Mouse (Mus musculus) mouse embryonic stem cell (cell line): ENCODE results near the gene Tcf3.

Source experiments
- in situ Hi-C, 2 experiments: fragments of 300-500 bp; cut with MboI; formaldehyde crosslinking; loops; 1 replicate in 1 of 2; 3 replicates in 1 of 2; pipeline ENCODE4 v1.14.3; 2019 to 2020; ENCODE audit warnings: low sequenced_read_pairs in 2 of 2, low pct_unique_long_range_greater_than_20kb in 1 of 2, mixed read lengths in 1 of 2; ENCODE audit not compliant: unreplicated experiment in 1 of 2

Gene Tcf3

DNA sequence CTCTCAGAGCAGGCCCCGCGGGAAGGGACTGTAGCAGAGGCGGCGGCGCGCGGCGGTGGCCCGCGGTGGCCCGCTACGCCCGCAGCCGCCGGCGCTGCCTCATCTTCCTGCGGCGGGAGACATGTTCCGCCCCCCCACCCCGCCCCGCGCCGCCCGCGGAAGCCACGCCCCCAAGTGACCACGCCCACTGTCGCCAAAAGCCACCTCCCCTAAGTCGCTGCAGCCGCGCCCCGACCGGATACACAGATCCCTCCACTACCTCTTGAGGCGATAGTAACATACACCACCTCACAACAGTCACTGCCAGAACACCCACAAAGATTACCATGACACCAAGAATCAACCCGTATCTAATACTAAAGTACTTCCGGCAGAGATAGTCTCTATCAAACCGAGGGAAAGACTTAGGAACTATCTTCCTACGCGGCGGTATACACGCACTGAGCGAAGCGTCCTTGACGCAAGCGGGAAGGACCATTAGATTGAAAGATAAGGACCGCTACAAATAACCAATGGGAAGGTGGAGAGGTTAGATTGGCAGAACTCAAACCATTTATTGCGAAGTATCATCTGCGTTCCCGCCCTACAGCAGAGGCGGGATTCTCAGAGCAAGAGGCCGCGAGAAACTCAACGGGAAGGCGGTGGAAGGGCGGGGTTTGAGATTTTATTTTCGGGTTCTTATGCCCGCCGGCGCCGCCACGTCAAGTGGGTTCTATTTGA is at the start of gene Tcf3:
Gene Tcf3 (minus strand): TSS at position 135 of the 720 bp plus-strand sequence.
- in situ Hi-C loops, result no loop called here

GRCm38 (mm10) chr10:80481002-80481401 is 47.6 kb upstream of the Tcf3 start:
- in situ Hi-C loops, result no loop called here

GRCm38 (mm10) chr10:80478531-80478930 is 45.1 kb upstream of the Tcf3 start:
- in situ Hi-C loops, result no loop called here

DNA sequence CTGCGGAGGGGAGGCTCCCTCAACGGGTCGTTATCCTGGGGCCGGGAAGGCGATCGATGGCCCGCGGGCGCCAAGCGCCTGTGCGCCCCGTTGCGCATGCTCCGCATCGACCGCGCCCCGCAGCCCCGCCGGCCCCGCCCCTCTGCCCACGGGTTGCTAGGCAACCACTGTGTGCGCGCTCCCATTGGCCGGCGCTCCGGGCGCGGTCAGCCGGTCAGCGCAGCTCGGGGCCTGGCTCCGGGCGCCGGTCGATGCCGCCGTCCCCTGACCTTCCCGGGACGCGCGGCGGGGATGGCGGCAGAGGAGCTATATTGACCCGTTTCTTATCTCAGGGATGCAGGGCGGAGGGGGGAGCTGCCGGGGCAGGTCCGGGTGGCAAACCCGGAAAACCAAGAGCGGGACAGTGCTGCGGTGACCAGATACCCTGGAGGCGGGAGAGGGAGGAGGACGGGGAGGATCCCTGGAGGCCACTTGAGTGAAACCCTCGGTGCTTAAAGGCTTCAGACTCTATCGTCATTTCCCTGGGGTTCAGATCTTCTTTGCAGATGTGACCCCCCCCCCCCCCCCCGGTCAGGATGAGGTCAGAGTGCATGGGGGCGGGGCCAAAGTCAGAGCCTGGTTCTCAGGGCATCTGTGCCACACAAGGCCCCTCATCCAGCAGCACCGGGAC is 42.0 kb upstream of the Tcf3 start:
- in situ Hi-C loops, result no loop called here

DNA sequence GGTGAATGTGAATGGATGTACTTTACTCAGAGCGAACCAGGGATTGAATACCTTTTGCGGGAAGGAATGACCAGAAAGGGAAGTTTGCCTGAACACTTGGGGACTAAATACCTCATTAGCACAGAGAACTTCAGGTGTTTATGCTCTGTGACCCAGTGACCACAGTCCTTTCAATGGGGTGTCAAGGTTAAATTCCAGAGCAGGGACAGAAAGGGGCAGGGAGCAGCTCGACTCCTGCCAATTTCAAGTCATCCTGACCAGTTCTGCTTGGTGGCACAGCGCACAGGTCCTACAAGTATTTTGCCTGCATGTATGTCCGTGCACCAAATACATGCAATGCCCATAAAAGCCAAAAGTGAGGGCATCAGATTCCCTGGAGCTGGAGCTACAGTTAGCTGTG is 31.6 kb upstream of the Tcf3 start:
- in situ Hi-C loops, result no loop called here

- in situ Hi-C loops, result no loop called here
Observed at GRCm38 (mm10) chr10:80464381-80465035, 31.1 kb upstream of the Tcf3 start.

GRCm38 (mm10) chr10:80461346-80461745 is 27.9 kb upstream of the Tcf3 start:
- in situ Hi-C loops, result no loop called here

- in situ Hi-C loops, result no loop called here
Observed at GRCm38 (mm10) chr10:80460324-80460723, 26.9 kb upstream of the Tcf3 start.

GRCm38 (mm10) chr10:80459671-80460070 is 26.2 kb upstream of the Tcf3 start:
- in situ Hi-C loops, result no loop called here

GRCm38 (mm10) chr10:80459236-80459635 is 25.8 kb upstream of the Tcf3 start:
- in situ Hi-C loops, result no loop called here

GRCm38 (mm10) chr10:80455697-80456096 is 22.2 kb upstream of the Tcf3 start:
- in situ Hi-C loops, result no loop called here

DNA sequence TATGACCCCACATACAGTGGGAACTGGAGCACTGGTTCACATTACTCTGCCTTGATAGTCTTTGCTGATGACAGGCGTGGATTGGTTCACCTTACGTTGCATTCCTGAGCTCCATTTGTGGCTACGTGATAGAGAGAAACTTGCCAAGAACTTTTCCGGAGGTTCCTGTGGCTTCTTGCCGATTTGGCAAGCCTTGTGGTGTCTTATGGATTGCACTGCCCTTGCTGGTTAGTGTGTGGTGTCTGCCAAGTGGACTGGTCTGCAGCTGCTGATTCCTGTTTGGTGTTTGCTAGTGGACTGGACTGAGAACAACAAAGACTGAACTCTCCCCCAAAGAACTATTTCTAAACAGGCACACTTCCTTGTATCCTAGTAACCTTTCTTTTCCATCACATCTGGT is 21.3 kb upstream of the Tcf3 start:
- in situ Hi-C loops, result no loop called here

GRCm38 (mm10) chr10:80453601-80454000 is 20.2 kb upstream of the Tcf3 start:
- in situ Hi-C loops, result no loop called here

GRCm38 (mm10) chr10:80450599-80450998 is 17.2 kb upstream of the Tcf3 start:
- in situ Hi-C loops, result no loop called here

DNA sequence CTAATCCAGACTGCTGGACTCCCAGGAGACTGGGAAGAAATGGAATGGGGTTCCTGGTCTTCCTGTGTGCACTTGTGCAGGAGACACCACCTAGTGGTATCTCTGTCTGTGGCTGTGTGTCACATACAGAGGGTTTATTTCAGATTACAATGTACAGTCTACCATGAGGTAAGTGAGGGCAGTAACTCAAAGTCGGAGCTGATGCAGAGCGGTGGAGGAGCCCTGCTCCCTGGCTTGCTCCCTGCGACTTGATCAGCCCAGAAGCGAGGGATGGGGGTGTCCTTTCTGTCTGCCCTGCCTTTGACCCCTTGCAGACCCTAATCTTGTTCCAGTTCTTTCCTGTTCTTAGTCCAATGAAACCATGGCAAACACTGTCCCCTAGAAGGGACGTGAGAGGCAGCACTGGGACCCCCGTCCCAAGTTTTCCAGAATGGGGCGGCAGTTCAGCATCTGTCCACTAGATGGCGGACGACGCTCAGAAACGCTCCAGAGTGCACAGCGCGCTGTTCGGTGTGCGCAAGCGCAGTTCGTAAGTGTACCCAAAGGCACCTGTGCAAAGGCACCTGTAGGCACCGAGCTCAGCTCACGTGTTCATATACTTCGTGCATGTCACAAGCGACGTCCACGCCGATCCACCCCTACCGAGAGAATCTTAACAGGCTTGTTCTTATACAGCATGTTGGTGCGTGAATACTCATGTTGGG is 12.6 kb upstream of the Tcf3 start:
- in situ Hi-C loops, result loop anchor here (5.0 to 10.0 kb wide), 3 partner anchors 61 to 241 kb away; no protein-coding TSS in a partner anchor

DNA sequence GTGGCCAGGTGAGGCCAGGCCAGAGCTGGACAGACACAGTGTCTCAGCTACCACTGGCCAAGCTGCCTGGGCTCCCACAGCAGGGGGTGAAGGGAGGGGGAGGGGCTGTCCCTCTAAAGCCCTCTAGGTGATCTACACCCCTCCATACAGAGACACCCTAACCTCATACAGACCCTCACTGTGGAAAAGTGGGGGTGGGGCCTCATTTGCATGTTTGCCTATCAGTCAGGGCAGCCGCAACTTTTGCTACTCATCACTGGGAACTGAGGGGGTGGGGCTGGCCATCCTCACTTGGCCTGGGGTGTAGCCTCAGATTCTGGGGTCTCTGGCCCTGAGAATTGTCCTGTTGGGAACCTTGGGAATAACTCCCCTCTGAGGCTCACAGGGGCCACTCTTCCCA is 11.6 kb upstream of the Tcf3 start:
- in situ Hi-C loops, result loop anchor here (5.0 to 10.0 kb wide), 3 partner anchors 62 to 242 kb away; no protein-coding TSS in a partner anchor

DNA sequence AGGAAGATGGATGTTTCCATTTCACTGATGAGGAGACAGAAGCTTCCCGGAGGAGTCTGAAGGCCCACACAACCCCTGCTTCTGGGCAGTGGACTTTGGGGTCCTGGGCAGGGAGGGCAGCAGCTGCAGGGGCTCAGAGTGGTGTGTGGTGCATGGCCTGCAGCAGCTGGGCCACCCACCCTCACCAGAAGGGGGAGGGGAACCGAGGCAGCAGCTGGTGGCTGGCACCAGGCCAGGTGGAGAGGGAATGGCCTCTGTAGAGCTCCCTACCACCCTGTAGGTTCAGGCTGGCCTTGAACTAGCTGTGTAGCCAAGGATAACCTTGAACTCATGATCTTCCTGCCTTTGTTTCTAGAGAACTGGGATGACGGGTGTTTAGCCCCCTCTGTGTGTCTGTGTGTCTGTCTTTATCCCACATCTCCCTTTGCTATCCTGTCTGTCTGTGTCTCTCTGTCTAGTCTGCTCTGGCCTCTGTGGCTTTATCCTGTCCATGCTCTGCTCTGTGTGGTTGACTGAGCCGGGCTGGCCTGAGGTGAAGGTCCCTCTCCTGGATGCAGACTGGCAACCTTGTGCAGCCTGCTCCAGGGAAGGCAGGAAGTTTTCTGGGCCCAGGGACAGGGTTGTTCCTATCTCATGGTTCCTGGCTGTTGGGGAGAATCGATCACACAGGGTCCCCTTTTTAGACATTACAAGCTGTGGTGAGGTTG is 11.0 kb upstream of the Tcf3 start:
- in situ Hi-C loops, result loop anchor here (5.0 to 10.0 kb wide), 3 partner anchors 63 to 243 kb away; no protein-coding TSS in a partner anchor

DNA sequence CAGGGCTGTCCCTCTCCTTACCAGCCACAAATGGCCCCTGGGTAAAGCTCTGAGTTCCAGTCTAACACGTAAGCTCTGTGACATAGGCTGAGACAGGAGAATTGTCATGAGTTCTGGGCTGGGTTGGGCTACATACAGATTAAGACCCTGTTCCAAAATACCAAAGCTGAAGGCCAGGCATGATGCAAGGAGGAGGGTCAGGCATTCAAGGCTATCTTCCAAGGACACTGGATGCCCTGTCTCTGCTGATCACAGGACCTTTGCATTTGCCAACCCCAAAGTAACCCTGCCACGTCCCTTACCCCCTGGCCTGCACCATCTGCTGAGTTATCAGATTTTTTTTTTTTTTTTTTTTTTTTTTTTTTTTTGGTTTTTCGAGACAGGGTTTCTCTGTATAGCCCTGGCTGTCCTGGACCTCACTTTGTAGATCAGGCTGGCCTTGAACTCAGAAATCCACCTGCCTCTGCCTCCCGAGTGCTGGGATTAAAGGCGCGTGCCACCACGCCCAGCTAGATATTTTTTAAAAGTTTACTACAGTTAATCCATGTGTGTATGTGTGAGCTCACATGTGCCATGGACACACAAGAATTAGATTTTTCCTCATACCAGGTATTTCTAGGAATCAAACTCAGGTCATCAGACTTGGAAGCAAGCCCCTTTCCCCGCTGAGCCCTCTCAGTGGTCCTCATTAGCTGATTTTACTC is 10.3 kb upstream of the Tcf3 start:
- in situ Hi-C loops, result loop anchor here in 1 of 2 experiments (10.0 kb wide), 1 partner anchor 71 kb away; no protein-coding TSS in a partner anchor
